Mouse (Mus musculus) CH12.LX (cell line): ENCODE data around the gene Cenpn. TPM values are rescaled to one million over a fixed set of nuclear protein-coding genes. Genes with fewer than 3 reads are reported as not detected.

Experiments
- DNase-seq: peaks from one replicate; pipeline ENCODE4 v3.0.0-alpha.2; 2013; ENCODE audit errors: extremely low read depth
- H3K27ac ChIP-seq: 2 replicates; pipeline ENCODE4 v1.5.1; 2012; ENCODE audit warnings: low read depth, mild to moderate bottlenecking, control low read depth, moderate library complexity; ENCODE audit not compliant: insufficient read depth
- H3K27me3 ChIP-seq: replicated peaks from 2 replicates; pipeline ENCODE3; 2012; ENCODE audit warnings: inconsistent platforms
- H3K36me3 ChIP-seq, 2 experiments: replicated peaks in 1 of 2; 2 replicates each; pipeline versions ENCODE3 to v1.6.1; 2012; ENCODE audit warnings: inconsistent platforms in 1 of 2, low read length in 1 of 2, mild to moderate bottlenecking in 1 of 2, mixed read lengths in 1 of 2, moderate library complexity in 1 of 2; ENCODE audit not compliant: control insufficient read depth in 1 of 2, insufficient read depth in 1 of 2
- H3K4me1 ChIP-seq, 2 experiments: 2 replicates each; pipeline ENCODE4 v1.6.1; 2012; ENCODE audit warnings: inconsistent platforms in 1 of 2, moderate library complexity in 1 of 2; ENCODE audit not compliant: insufficient read depth in 2 of 2, control insufficient read depth in 1 of 2
- H3K4me2 ChIP-seq: 2 replicates; pipeline ENCODE4 v1.6.1; 2012; ENCODE audit warnings: low read depth, mild to moderate bottlenecking, control low read depth; ENCODE audit not compliant: poor library complexity, insufficient read depth, severe bottlenecking
- H3K4me3 ChIP-seq, 3 experiments: fragments of 150-350 bp in 1 of 3; sonication (generic) in 1 of 3; replicated peaks in 1 of 3; 2 replicates each; pipeline versions ENCODE3 to v1.5.1; 2011 to 2012; ENCODE audit warnings: low read depth in 2 of 3, low read length in 2 of 3, mild to moderate bottlenecking in 2 of 3, moderate library complexity in 2 of 3, control low read depth in 1 of 3, improper control_type of control experiment in 1 of 3, inconsistent platforms in 1 of 3, mixed read lengths in 1 of 3; ENCODE audit not compliant: poor library complexity in 1 of 3
- H3K79me2 ChIP-seq: replicated peaks from 2 replicates; pipeline ENCODE4 v1.6.1; 2012; ENCODE audit warnings: mild to moderate bottlenecking, moderate library complexity; ENCODE audit not compliant: control insufficient read depth, poor library complexity, insufficient read depth, severe bottlenecking; ENCODE audit errors: extremely low read depth
- H3K9ac ChIP-seq: 2 replicates; pipeline ENCODE4 v1.6.1; 2012; ENCODE audit warnings: low read depth, mild to moderate bottlenecking, control low read depth, moderate library complexity; ENCODE audit not compliant: insufficient read depth
- H3K9me3 ChIP-seq: replicated peaks from 2 replicates; pipeline ENCODE3; 2012; ENCODE audit warnings: low read length, inconsistent platforms, mixed read lengths
- BHLHE40 ChIP-seq: IDR thresholded peaks from 2 replicates; pipeline ENCODE4 v1.6.1; 2011; ENCODE audit warnings: mild to moderate bottlenecking, low read depth, low read length, improper control_type of control experiment
- CHD1 ChIP-seq: IDR thresholded peaks from 2 replicates; pipeline ENCODE4 v1.6.1; 2012; ENCODE audit warnings: low read depth, low read length, improper control_type of control experiment, inconsistent platforms
- CHD2 ChIP-seq: IDR thresholded peaks from 2 replicates; pipeline ENCODE4 v1.6.1; 2011; ENCODE audit warnings: low read length, improper control_type of control experiment
- ETS1 ChIP-seq: conservative IDR thresholded peaks from 2 replicates; pipeline ENCODE4 v1.6.1; 2012; ENCODE audit warnings: low read depth, mild to moderate bottlenecking, inconsistent platforms, low read length, improper control_type of control experiment, moderate library complexity
- GABPA ChIP-seq: IDR thresholded peaks from 2 replicates; pipeline ENCODE4 v1.6.1; 2012; ENCODE audit warnings: low read depth, low read length, improper control_type of control experiment, inconsistent platforms; ENCODE audit not compliant: insufficient replicate concordance
- IRF4 ChIP-seq: IDR thresholded peaks from 2 replicates; pipeline ENCODE4 v1.6.1; 2014; ENCODE audit warnings: low read depth, mild to moderate bottlenecking, inconsistent platforms, low read length, improper control_type of control experiment
- MAFK ChIP-seq: IDR thresholded peaks from 2 replicates; pipeline ENCODE4 v1.6.1; 2011; ENCODE audit warnings: low read length, improper control_type of control experiment; ENCODE audit not compliant: insufficient replicate concordance
- MAZ ChIP-seq: IDR thresholded peaks from 2 replicates; pipeline ENCODE4 v1.6.1; 2012; ENCODE audit warnings: low read depth, mild to moderate bottlenecking, inconsistent platforms, low read length, improper control_type of control experiment, moderate library complexity
- MEF2A ChIP-seq: IDR thresholded peaks from 2 replicates; pipeline ENCODE4 v1.6.1; 2014; ENCODE audit warnings: low read depth, mild to moderate bottlenecking, inconsistent platforms, low read length, improper control_type of control experiment, borderline replicate concordance
- POLR2A ChIP-seq: IDR thresholded peaks from 2 replicates; pipeline ENCODE4 v1.6.1; 2011; ENCODE audit warnings: low read depth, mild to moderate bottlenecking, improper control_type of control experiment, low read length
- RCOR1 ChIP-seq: conservative IDR thresholded peaks from 2 replicates; pipeline ENCODE4 v1.6.1; 2012; ENCODE audit warnings: low read depth, mild to moderate bottlenecking, inconsistent platforms, low read length, improper control_type of control experiment
- SMC3 ChIP-seq: IDR thresholded peaks from 2 replicates; pipeline ENCODE4 v1.6.1; 2011; ENCODE audit warnings: low read depth, low read length, improper control_type of control experiment
- TCF12 ChIP-seq: IDR thresholded peaks from 2 replicates; pipeline ENCODE4 v1.6.1; 2014; ENCODE audit warnings: low read depth, mild to moderate bottlenecking, inconsistent platforms, low read length, improper control_type of control experiment
- UBTF ChIP-seq: IDR thresholded peaks from 2 replicates; pipeline ENCODE4 v1.6.1; 2012; ENCODE audit warnings: low read depth, mild to moderate bottlenecking, inconsistent platforms, low read length, improper control_type of control experiment, moderate library complexity
- ZC3H11A ChIP-seq: IDR thresholded peaks from 2 replicates; pipeline ENCODE4 v1.6.1; 2012; ENCODE audit warnings: low read depth, mild to moderate bottlenecking, inconsistent platforms, low read length, improper control_type of control experiment
- ZMIZ1 ChIP-seq: IDR thresholded peaks from 2 replicates; pipeline ENCODE4 v1.6.1; 2012; ENCODE audit warnings: low read depth, mild to moderate bottlenecking, inconsistent platforms, low read length, improper control_type of control experiment
- ZNF384 ChIP-seq: IDR thresholded peaks from 2 replicates; pipeline ENCODE4 v1.6.1; 2012; ENCODE audit warnings: low read depth, low read length, improper control_type of control experiment, inconsistent platforms
- dilution Hi-C: fragments of 300-500 bp; cut with MboI; formaldehyde crosslinking; loops from 2 replicates; pipeline ENCODE4 v1.14.3; 2020; ENCODE audit warnings: low sequenced_read_pairs; ENCODE audit not compliant: extremely low pct_unique_long_range_greater_than_20kb, extremely low pct_ligation_motif_present
- in situ Hi-C: fragments of 300-500 bp; cut with MboI; formaldehyde crosslinking; loops from 3 replicates; pipeline ENCODE4 v1.14.3; 2019; ENCODE audit warnings: low sequenced_read_pairs, low pct_ligation_motif_present, low pct_unique_long_range_greater_than_20kb, mixed read lengths
- polyA plus RNA-seq: library from polyadenylated mRNA; unstranded; fragments of >175 nt; gene quantifications from 2 replicates; pipeline ENCODE4 v1.2.1, GENCODE M21; 2012; ENCODE audit warnings: low read depth; ENCODE audit not compliant: insufficient read length
- total RNA-seq, 2 experiments: library from RNA; depleted of rRNA; stranded (reverse); fragments of 300-350 nt in 1 of 2; fragments of >200 nt in 1 of 2; gene quantifications; 2 replicates each; pipeline ENCODE4 v1.2.3; 2012 to 2014

The Cenpn gene
- total and polyA plus RNA-seq, 3 experiments = 26.3 to 52.0 (median 45.6) TPM

DNA sequence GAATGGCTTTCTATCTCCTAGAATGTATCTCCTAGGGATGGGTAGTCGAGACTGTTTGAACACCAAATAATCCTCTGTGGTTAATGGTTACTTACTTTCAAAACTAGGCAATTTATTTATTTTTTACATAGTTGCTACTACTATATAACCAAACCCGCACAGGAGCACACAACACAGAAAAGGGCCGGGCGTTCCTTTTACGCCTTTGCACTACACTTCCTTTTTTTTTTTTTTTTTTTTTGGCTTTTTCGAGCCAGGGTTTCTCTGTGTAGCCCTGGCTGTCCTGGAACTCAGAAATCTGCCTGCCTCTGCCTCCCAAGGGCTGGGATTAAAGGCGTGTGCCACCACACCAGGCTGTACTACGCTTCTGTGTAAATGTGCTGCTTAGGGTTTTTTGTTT lies 40.1 kb upstream of the Cenpn start:
- dilution Hi-C loops = no loop called here
- H3K79me2 ChIP-seq = no peaks in the 10 kb centered on the region
- in situ Hi-C loops = no loop called here
- no peaks in the 10 kb centered on the region for H3K4me1 ChIP-seq
- H3K36me3 ChIP-seq = peaks cover 0 to under 1% of the 10 kb centered on the region in 2 experiments
- no peak overlapping the region for H3K27ac ChIP-seq
- TF ChIP-seq ZMIZ1 = no peak
- TF ChIP-seq ZNF384 = peak; percentile 62
- H3K4me3 ChIP-seq = no peak overlapping the region
- DNase-seq = no peak
- H3K27me3 ChIP-seq = no peaks in the 10 kb centered on the region
- H3K9ac ChIP-seq = no peak overlapping the region
- H3K4me2 ChIP-seq = no peak overlapping the region
- H3K9me3 ChIP-seq = peaks cover 7% of the 10 kb centered on the region

DNA sequence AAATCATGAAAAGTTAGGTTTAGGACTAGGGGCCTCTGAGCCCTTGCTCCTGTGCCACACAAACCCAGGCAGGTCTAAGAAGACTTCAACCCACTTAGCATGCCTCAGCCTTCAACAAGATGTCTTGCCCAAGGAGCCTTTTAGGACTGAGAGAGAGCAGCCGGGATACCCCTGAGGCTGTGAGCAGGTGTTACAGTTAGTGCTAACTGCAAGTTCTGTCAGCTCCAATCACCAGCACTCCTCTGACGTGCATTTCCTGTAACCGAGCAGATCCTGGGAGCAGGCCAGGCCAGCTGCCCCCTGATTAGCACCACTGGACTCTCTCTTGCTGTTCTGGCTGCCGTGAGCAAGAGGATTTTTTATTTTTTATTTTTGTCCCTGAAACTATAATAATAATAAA lies 33.7 kb upstream of the Cenpn start:
- Histone ChIP-seq H3K4me1 (peaks cover 6 to 14% of the 10 kb centered on the region in 2 experiments), H3K9ac (no peak overlapping the region), H3K27ac (no peak overlapping the region), H3K36me3 (peaks cover 13 to 54% of the 10 kb centered on the region in 2 experiments), H3K4me2 (no peak overlapping the region), H3K79me2 (no peaks in the 10 kb centered on the region), H3K27me3 (no peaks in the 10 kb centered on the region), H3K9me3 (no peaks in the 10 kb centered on the region), H3K4me3 (no peak overlapping the region)
- TF ChIP-seq CHD1 (no peak), MAZ (no peak), RCOR1 (no peak), MAFK (no peak), GABPA (no peak), POLR2A (no peak), ZMIZ1 (no peak), TCF12 (no peak), CHD2 (no peak)
- dilution Hi-C loops (no loop called here), in situ Hi-C loops (loop anchor here (5.0 kb wide), 1 partner anchor 34 kb away; the partner anchor contains the start of genes Cenpn and Cmc2)
- DNase-seq = no peak

DNA sequence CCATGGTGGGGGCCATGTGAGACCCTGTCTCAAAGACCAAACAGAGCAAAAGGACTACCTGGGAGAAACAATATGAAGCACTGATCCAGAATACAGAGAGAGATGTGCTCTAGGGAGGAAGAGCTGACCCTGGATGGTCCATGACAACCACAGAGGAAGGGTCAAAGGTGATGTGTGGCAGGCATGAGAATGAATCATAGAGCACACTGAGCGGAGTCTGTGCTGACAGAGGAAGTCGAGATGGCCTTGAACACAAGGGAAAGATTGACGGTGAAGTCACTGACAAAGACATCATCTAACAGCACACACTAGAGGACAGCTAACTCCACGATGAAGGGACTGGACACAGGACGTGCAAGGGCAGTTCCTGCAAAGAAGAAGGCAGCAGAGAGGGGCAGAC lies 30.1 kb upstream of the Cenpn start:
- peak overlapping the region in 1 of 3 experiments; percentile 58 for H3K4me3 ChIP-seq
- H3K9me3 ChIP-seq = no peaks in the 10 kb centered on the region
- no peak for DNase-seq
- dilution Hi-C loops (no loop called here), in situ Hi-C loops (no loop called here)
- H3K4me1 ChIP-seq = peaks cover 6 to 14% of the 10 kb centered on the region in 2 experiments
- H3K9ac ChIP-seq = no peak overlapping the region
- H3K4me2 ChIP-seq = no peak overlapping the region
- no peak for TF ChIP-seq GABPA
- no peak for TF ChIP-seq TCF12
- no peak for TF ChIP-seq MEF2A
- TF ChIP-seq ETS1 = no peak
- TF ChIP-seq UBTF = no peak
- no peak for TF ChIP-seq POLR2A
- no peak for TF ChIP-seq CHD2
- TF ChIP-seq ZC3H11A = no peak
- no peak for TF ChIP-seq IRF4
- no peak for TF ChIP-seq ZMIZ1
- no peak for TF ChIP-seq BHLHE40
- no peak for TF ChIP-seq SMC3
- TF ChIP-seq RCOR1 = no peak
- H3K36me3 ChIP-seq = peaks cover 13 to 74% of the 10 kb centered on the region in 2 experiments
- no peaks in the 10 kb centered on the region for H3K27me3 ChIP-seq
- no peak overlapping the region for H3K27ac ChIP-seq
- H3K79me2 ChIP-seq = no peaks in the 10 kb centered on the region
